Mouse (Mus musculus): ENCODE data around the gene Exosc9.

Exosc9 gene

GRCm38 (mm10) chr3:36552406-36553047, at the start of gene Exosc9:
Gene Exosc9 (plus strand): TSS chr3:36552606.
- DNase-seq (ENCODE audit: low read depth, low spot score), result peak; percentile 90

- DNase-seq (ENCODE audit: low read depth, low spot score), result no peak
Observed at GRCm38 (mm10) chr3:36505306-36505705, 47.1 kb upstream of the Exosc9 start.

- DNase-seq (ENCODE audit: low read depth, low spot score), result no peak
Observed at GRCm38 (mm10) chr3:36505809-36506735, 46.3 kb upstream of the Exosc9 start.

GRCm38 (mm10) chr3:36511491-36511890, 40.9 kb upstream of the Exosc9 start:
- no peak for DNase-seq (ENCODE audit: low read depth, low spot score)

- DNase-seq (ENCODE audit: low read depth, low spot score), result no peak
Observed at GRCm38 (mm10) chr3:36516196-36516595, 36.2 kb upstream of the Exosc9 start.

- DNase-seq (ENCODE audit: low read depth, low spot score), result no peak
Observed at GRCm38 (mm10) chr3:36521073-36522060, 31.0 kb upstream of the Exosc9 start, which contains the start of gene Gm11549. Gene Gm11549 (minus strand): TSS chr3:36521813.

GRCm38 (mm10) chr3:36522137-36522536, 30.3 kb upstream of the Exosc9 start:
- no peak for DNase-seq (ENCODE audit: low read depth, low spot score)

- no peak for DNase-seq (ENCODE audit: low read depth, low spot score)
Observed at GRCm38 (mm10) chr3:36524466-36524865, 27.9 kb upstream of the Exosc9 start.

GRCm38 (mm10) chr3:36530345-36530744, 22.1 kb upstream of the Exosc9 start:
- DNase-seq (ENCODE audit: low read depth, low spot score), result no peak

- DNase-seq (ENCODE audit: low read depth, low spot score), result no peak
Observed at GRCm38 (mm10) chr3:36530781-36531180, 21.6 kb upstream of the Exosc9 start.

GRCm38 (mm10) chr3:36531242-36531641, 21.2 kb upstream of the Exosc9 start:
- DNase-seq (ENCODE audit: low read depth, low spot score), result no peak

GRCm38 (mm10) chr3:36531979-36532542, 20.3 kb upstream of the Exosc9 start:
- DNase-seq (ENCODE audit: low read depth, low spot score), result peak; percentile 37

GRCm38 (mm10) chr3:36532738-36533137, 19.7 kb upstream of the Exosc9 start:
- DNase-seq (ENCODE audit: low read depth, low spot score), result no peak

- DNase-seq (ENCODE audit: low read depth, low spot score), result no peak
Observed at GRCm38 (mm10) chr3:36533201-36533672, 19.2 kb upstream of the Exosc9 start.

- no peak for DNase-seq (ENCODE audit: low read depth, low spot score)
Observed at GRCm38 (mm10) chr3:36536041-36536440, 16.4 kb upstream of the Exosc9 start.

- DNase-seq (ENCODE audit: low read depth, low spot score), result no peak
Observed at GRCm38 (mm10) chr3:36537701-36538470, 14.5 kb upstream of the Exosc9 start.

- no peak for DNase-seq (ENCODE audit: low read depth, low spot score)
Observed at GRCm38 (mm10) chr3:36540756-36541155, 11.7 kb upstream of the Exosc9 start.

GRCm38 (mm10) chr3:36541399-36541798, 11.0 kb upstream of the Exosc9 start:
- DNase-seq (ENCODE audit: low read depth, low spot score), result no peak

GRCm38 (mm10) chr3:36544961-36545360, 7.4 kb upstream of the Exosc9 start:
- DNase-seq (ENCODE audit: low read depth, low spot score), result no peak

- DNase-seq (ENCODE audit: low read depth, low spot score), result peak; percentile 30
Observed at GRCm38 (mm10) chr3:36551343-36551742, 1.1 kb upstream of the Exosc9 start.

All from A20 (cell line).